Mouse (Mus musculus): ENCODE measurements at regions not wholly inside any gene's neighbourhood (a gene's known extent, or its start where the extent isn't known, plus 50 kb on each side); places are given as distances from the start of the nearest gene placed in this dataset.

DNA sequence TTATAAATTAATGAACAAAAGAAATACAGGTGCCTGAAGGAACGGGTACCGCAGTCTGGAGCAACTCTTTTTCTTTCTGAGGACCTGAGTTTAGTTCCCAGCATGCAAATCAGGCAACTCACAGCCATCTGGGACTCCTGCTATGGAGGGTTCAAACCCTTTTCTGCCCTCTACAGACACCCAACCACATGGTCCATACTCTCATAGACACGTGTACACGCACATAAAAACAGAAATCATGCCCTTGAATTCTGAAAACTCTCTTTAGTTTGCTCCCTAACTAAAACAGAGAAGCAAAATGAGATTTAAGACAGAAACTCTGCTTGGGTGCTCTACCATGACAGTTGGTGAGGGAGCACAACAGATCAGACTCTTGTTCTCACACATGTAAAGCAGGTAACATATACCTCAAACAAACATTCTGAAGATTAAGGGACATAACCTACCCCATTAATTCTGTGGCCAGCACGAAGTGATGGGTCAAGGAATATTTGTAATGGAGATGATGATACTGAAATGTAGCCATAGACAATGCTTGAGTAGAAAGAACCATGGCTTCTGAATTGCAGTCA is 233.3 kb downstream of the Gm7489 start:
- Histone ChIP-seq H3K27me3 (ENCODE audit: insufficient read depth, poor library complexity, severe bottlenecking) (no peaks in the 10 kb centered on the region), H3K9me3 (no peaks in the 10 kb centered on the region), H3K4me3 (no peak overlapping the region), H3K4me1 (no peaks in the 10 kb centered on the region), H3K36me3 (no peaks in the 10 kb centered on the region), H3K27ac (no peak overlapping the region)
- no peak for DNase-seq (ENCODE audit: low spot score)
- WGBS = 80% methylated on average over 5 of the region's 5 CpGs

- H3K4me1 ChIP-seq = no peaks in the 10 kb centered on the region
- H3K36me3 ChIP-seq = no peaks in the 10 kb centered on the region
- DNase-seq (ENCODE audit: low spot score) = no peak
- no peaks in the 10 kb centered on the region for H3K9me3 ChIP-seq
- no peaks in the 10 kb centered on the region for H3K27me3 ChIP-seq (ENCODE audit: insufficient read depth, poor library complexity, severe bottlenecking)
- 77% methylated on average over 3 of the region's 3 CpGs for WGBS
- no peak overlapping the region for H3K27ac ChIP-seq
- no peak overlapping the region for H3K4me3 ChIP-seq
These were observed 235.8 kb downstream of the Gm7489 start for GRCm38 (mm10) chr15:54120456-54120855.

DNA sequence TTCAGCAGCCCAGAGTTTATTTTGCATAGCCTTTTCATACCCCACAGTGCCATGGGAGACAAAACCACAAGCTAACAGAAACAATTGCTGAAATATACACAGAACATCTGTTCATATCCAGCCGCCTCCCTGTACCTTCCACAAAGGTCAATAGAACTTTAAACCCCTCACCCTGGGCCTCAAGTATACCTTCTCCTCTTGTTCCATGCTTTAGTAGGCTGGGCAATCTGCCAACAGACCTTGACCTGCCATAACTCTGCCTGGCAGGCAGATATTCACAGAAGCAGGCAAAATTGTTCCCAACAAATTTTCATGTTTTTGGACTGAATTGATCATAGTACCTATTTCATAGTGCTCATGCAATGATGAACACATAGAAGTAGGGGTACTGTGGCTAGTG is 279.6 kb downstream of the Gm7489 start:
- H3K27ac ChIP-seq = no peak overlapping the region
- no peak overlapping the region for H3K4me3 ChIP-seq
- no peak for DNase-seq (ENCODE audit: low spot score)
- no peaks in the 10 kb centered on the region for H3K36me3 ChIP-seq
- H3K4me1 ChIP-seq = no peaks in the 10 kb centered on the region
- H3K27me3 ChIP-seq (ENCODE audit: insufficient read depth, poor library complexity, severe bottlenecking) = no peaks in the 10 kb centered on the region
- WGBS = 75% methylated on average over 1 of the region's 1 CpGs
- no peaks in the 10 kb centered on the region for H3K9me3 ChIP-seq

GRCm38 (mm10) chr15:54167842-54168361 is 283.2 kb downstream of the Gm7489 start:
- WGBS = 85% methylated on average over 3 of the region's 3 CpGs
- H3K27me3 ChIP-seq (ENCODE audit: insufficient read depth, poor library complexity, severe bottlenecking) = no peaks in the 10 kb centered on the region
- DNase-seq (ENCODE audit: low spot score) = no peak

GRCm38 (mm10) chr15:54177221-54177620 is 292.5 kb downstream of the Gm7489 start:
- no peak overlapping the region for H3K4me3 ChIP-seq
- H3K27ac ChIP-seq = no peak overlapping the region
- DNase-seq (ENCODE audit: low spot score) = no peak
- H3K4me1 ChIP-seq = no peaks in the 10 kb centered on the region
- WGBS = 75% methylated on average over 2 of the region's 2 CpGs
- H3K9me3 ChIP-seq = no peaks in the 10 kb centered on the region
- H3K36me3 ChIP-seq = no peaks in the 10 kb centered on the region
- H3K27me3 ChIP-seq (ENCODE audit: insufficient read depth, poor library complexity, severe bottlenecking) = no peaks in the 10 kb centered on the region

More at GRCm38 (mm10) chr15:54167842-54168361, 283.2 kb downstream of the Gm7489 start:
- Histone ChIP-seq H3K4me3 (no peak overlapping the region), H3K4me1 (no peaks in the 10 kb centered on the region), H3K9me3 (no peaks in the 10 kb centered on the region), H3K27ac (no peak overlapping the region), H3K36me3 (no peaks in the 10 kb centered on the region)

DNA sequence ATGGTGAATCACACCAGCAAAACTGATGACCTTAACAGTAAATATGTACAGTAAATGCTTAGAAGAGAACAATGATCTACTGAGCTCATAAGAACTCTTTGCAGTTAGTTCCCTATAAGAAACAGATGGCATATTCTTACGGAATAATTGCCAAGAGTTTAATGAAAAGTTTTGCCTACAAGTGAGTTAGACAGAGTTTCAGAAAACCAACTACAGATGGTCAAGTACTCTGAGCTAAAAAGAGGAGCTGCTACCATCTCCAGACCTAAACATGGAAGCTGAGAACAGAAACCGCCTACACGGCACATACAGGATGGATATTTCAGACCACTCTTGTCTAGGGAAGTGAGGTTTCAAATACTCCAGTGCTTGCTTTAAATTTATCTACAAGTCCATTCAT is 293.1 kb downstream of the Gm7489 start:
- DNase-seq (ENCODE audit: low spot score) = no peak
- WGBS = 86% methylated on average over 3 of the region's 3 CpGs

More for the DNA sequence above, 293.1 kb downstream of the Gm7489 start:
- Histone ChIP-seq H3K27ac (no peak overlapping the region), H3K27me3 (ENCODE audit: insufficient read depth, poor library complexity, severe bottlenecking) (no peaks in the 10 kb centered on the region), H3K9me3 (no peaks in the 10 kb centered on the region), H3K4me3 (no peak overlapping the region), H3K36me3 (no peaks in the 10 kb centered on the region), H3K4me1 (no peaks in the 10 kb centered on the region)

All from heart, embryonic 10.5 days (tissue).